7 mouse cellular contexts compared by ENCODE assay signal in genomic region chr10:93640953-93641820, GRCm38 (mm10). TPM values are rescaled to one million over a fixed set of nuclear protein-coding genes. Genes with fewer than 3 reads are reported as not detected.
DNase-seq lines count a peak whose midpoint lies in the region; ATAC-seq and TF ChIP-seq lines count a peak whose summit lies in the region.

No protein-coding gene starts in this region.

- no peaks in the 10 kb centered on the region; the same call in none of the 2 replicates for H3K4me1 ChIP-seq in embryonic facial prominence, embryonic 11.5 days (ENCODE audit: control insufficient read depth, insufficient read depth, low read length)
- peaks cover 6% of the 10 kb centered on the region for H3K4me1 ChIP-seq in heart, embryonic 11.5 days (ENCODE audit: control insufficient read depth, insufficient read depth, low read length)
- H3K4me1 ChIP-seq in lung, postnatal 0 days (ENCODE audit: insufficient read depth, low read depth, low read length) = peaks cover 7% of the 10 kb centered on the region; the same call in 1 of the 2 replicates

- under 1% methylated on average over 44 of the region's 73 CpGs for WGBS in embryonic facial prominence, embryonic 11.5 days
- 1% methylated on average over 69 of the region's 73 CpGs for WGBS in heart, embryonic 11.5 days (ENCODE audit: insufficient replicate concordance)
- WGBS in lung, postnatal 0 days = 2% methylated on average over 43 of the region's 73 CpGs

- DNase-seq in CD4-positive, CD25-positive, alpha-beta regulatory T cell, adult 2 months (ENCODE audit: low read depth, low spot score) = peak; percentile 44
- peak; percentile 26 for DNase-seq in ZHBTc4 (ENCODE audit: low read depth, low spot score)
- peak; percentile 48 for DNase-seq in embryonic facial prominence, embryonic 11.5 days (ENCODE audit: low spot score)
- DNase-seq in kidney, adult 9 months = peak; percentile 51
- DNase-seq in lung, postnatal 0 days (ENCODE audit: low spot score) = peak; percentile 31
- DNase-seq in ovary, postnatal 14 days (ENCODE audit: low spot score) = peak; percentile 14

- peak overlapping the region; percentile 77 for H3K9ac ChIP-seq in embryonic facial prominence, embryonic 11.5 days (replicated peaks; ENCODE audit: low read length)
- H3K9ac ChIP-seq in heart, embryonic 11.5 days (ENCODE audit: low read depth, low read length) = peak overlapping the region; percentile 76
- H3K9ac ChIP-seq in lung, postnatal 0 days (replicated peaks; ENCODE audit: low read depth) = peak overlapping the region; percentile 64

- peak overlapping the region; percentile 74 for H3K4me3 ChIP-seq in embryonic facial prominence, embryonic 11.5 days (ENCODE audit: low read depth, low read length)
- H3K4me3 ChIP-seq in heart, embryonic 11.5 days (ENCODE audit: low read depth, low read length) = peak overlapping the region; percentile 77
- H3K4me3 ChIP-seq in lung, postnatal 0 days (ENCODE audit: low read depth, low read length) = peak overlapping the region; percentile 73

- no peak for TF ChIP-seq CTCF in lung, postnatal 0 days (IDR thresholded peaks at IDR 0.05)

- H3K27me3 ChIP-seq in embryonic facial prominence, embryonic 11.5 days (ENCODE audit: control insufficient read depth, insufficient read depth, low read length) = peaks cover 12% of the 10 kb centered on the region; the same call in 1 of the 2 replicates
- peaks cover 73% of the 10 kb centered on the region for H3K27me3 ChIP-seq in heart, embryonic 11.5 days (ENCODE audit: control insufficient read depth, insufficient read depth, low read length)
- 0 out of 2 replicates have a peak, but pooled peaks cover 6% of the 10 kb centered on the region for H3K27me3 ChIP-seq in lung, postnatal 0 days (replicated peaks; ENCODE audit: insufficient read depth, low read length)

- H3K4me2 ChIP-seq in embryonic facial prominence, embryonic 11.5 days (ENCODE audit: low read depth, low read length) = peak overlapping the region; percentile 100
- peak overlapping the region; percentile 100 for H3K4me2 ChIP-seq in heart, embryonic 11.5 days
- H3K4me2 ChIP-seq in lung, postnatal 0 days (replicated peaks; ENCODE audit: low read depth, low read length) = peak overlapping the region; percentile 99

- peak overlapping the region; percentile 35; the same call in 1 of the 2 replicates for H3K27ac ChIP-seq in embryonic facial prominence, embryonic 11.5 days (replicated peaks; ENCODE audit: low read depth, low read length)
- H3K27ac ChIP-seq in heart, embryonic 11.5 days (ENCODE audit: low read depth, low read length) = no peak overlapping the region
- no peak overlapping the region; the same call in 1 of the 2 replicates for H3K27ac ChIP-seq in lung, postnatal 0 days (ENCODE audit: low read length)

- no peaks in the 10 kb centered on the region for H3K36me3 ChIP-seq in embryonic facial prominence, embryonic 11.5 days (replicated peaks; ENCODE audit: control insufficient read depth, insufficient read depth, low read depth, low read length)
- no peaks in the 10 kb centered on the region for H3K36me3 ChIP-seq in heart, embryonic 11.5 days (ENCODE audit: control insufficient read depth, insufficient read depth, low read length)
- no peaks in the 10 kb centered on the region for H3K36me3 ChIP-seq in lung, postnatal 0 days (ENCODE audit: insufficient read depth, low read length)

- TF ChIP-seq EP300 in lung, postnatal 0 days (IDR thresholded peaks at IDR 0.05) = no peak

- no peaks in the 10 kb centered on the region for H3K9me3 ChIP-seq in embryonic facial prominence, embryonic 11.5 days (replicated peaks; ENCODE audit: control insufficient read depth, low read length)
- no peaks in the 10 kb centered on the region for H3K9me3 ChIP-seq in heart, embryonic 11.5 days (replicated peaks; ENCODE audit: control insufficient read depth, low read length)
- H3K9me3 ChIP-seq in lung, postnatal 0 days (ENCODE audit: low read length) = no peaks in the 10 kb centered on the region

- peak; percentile 54 for ATAC-seq in embryonic facial prominence, embryonic 11.5 days (replicated peaks; ENCODE audit: insufficient number of reproducible peaks, low FRiP score, low TSS enrichment, low read depth)
- 0 out of 2 replicates have a peak, but pooled peaks have one; percentile 37 for ATAC-seq in heart, embryonic 11.5 days (replicated peaks; ENCODE audit: insufficient number of reproducible peaks, low FRiP score, low TSS enrichment)
- peak; percentile 70 for ATAC-seq in lung, postnatal 0 days

RNA-seq across cellular contexts. Expression of gene Ntn4, which starts 0.7 kb away (rescaled TPM):
- polyA plus RNA-seq in embryonic facial prominence, embryonic 11.5 days (2014; fragmentation: Nextera tagmentation; extraction: Ambion mirVana) = 0.17 and 0.50 TPM in 2 replicates
- 0.38 and 0.64 TPM in 2 replicates for polyA plus RNA-seq in heart, embryonic 11.5 days (2014; fragmentation: Nextera tagmentation; extraction: Ambion mirVana)
- 1.3 and 1.4 TPM in 2 replicates for polyA plus RNA-seq in lung, postnatal 0 days (2015; fragmentation: Nextera tagmentation; extraction: Ambion mirVana)

RNA-seq across cellular contexts. Expression of gene Snrpf, which starts 51.7 kb away (rescaled TPM):
- 137 and 140 TPM in 2 replicates for polyA plus RNA-seq in embryonic facial prominence, embryonic 11.5 days (2014; fragmentation: Nextera tagmentation; extraction: Ambion mirVana)
- polyA plus RNA-seq in heart, embryonic 11.5 days (2014; fragmentation: Nextera tagmentation; extraction: Ambion mirVana) = 92.0 and 98.2 TPM in 2 replicates
- polyA plus RNA-seq in lung, postnatal 0 days (2015; fragmentation: Nextera tagmentation; extraction: Ambion mirVana) = 46.1 and 58.7 TPM in 2 replicates
